Mouse (Mus musculus) midbrain, embryonic 16.5 days (tissue): ENCODE measurements around the gene Sf1. TPM values are rescaled to one million over a fixed set of nuclear protein-coding genes. Genes with fewer than 3 reads are reported as not detected.

Experiments
- ATAC-seq: fragments of 200-750 bp; cut with Nextera tagmentation; 2 replicates; pipeline ENCODE4 v1.8.0; 2017; ENCODE audit warnings: moderate TSS enrichment
- H3K27ac ChIP-seq: fragments of 300-500 bp; sonication (generic); 2 replicates; pipeline ENCODE4 v1.5.1; 2014; ENCODE audit warnings: mild to moderate bottlenecking, low read length, mixed read lengths
- H3K27me3 ChIP-seq: fragments of 300-500 bp; sonication (generic); 2 replicates; pipeline ENCODE4 v1.6.1; 2014; ENCODE audit warnings: low read depth, low read length, mixed read lengths; ENCODE audit not compliant: control insufficient read depth, insufficient read depth
- H3K36me3 ChIP-seq: fragments of 300-500 bp; sonication (generic); 2 replicates; pipeline ENCODE4 v1.6.1; 2014; ENCODE audit warnings: mild to moderate bottlenecking, low read length, moderate library complexity, mixed read lengths; ENCODE audit not compliant: control insufficient read depth, insufficient read depth
- H3K4me1 ChIP-seq: fragments of 300-500 bp; sonication (generic); 2 replicates; pipeline ENCODE4 v1.6.1; 2014; ENCODE audit warnings: mild to moderate bottlenecking, low read length, mixed read lengths; ENCODE audit not compliant: control insufficient read depth, insufficient read depth
- H3K4me2 ChIP-seq: fragments of 300-500 bp; sonication (generic); 2 replicates; pipeline ENCODE4 v1.6.1; 2014; ENCODE audit warnings: mild to moderate bottlenecking, low read length, mixed read lengths
- H3K4me3 ChIP-seq: fragments of 300-500 bp; sonication (generic); 2 replicates; pipeline ENCODE4 v1.5.1; 2014; ENCODE audit warnings: low read depth, mild to moderate bottlenecking, low read length, moderate library complexity, mixed read lengths
- H3K9ac ChIP-seq: fragments of 300-500 bp; sonication (generic); 2 replicates; pipeline ENCODE4 v1.6.1; 2014; ENCODE audit warnings: low read depth, low read length, mixed read lengths
- H3K9me3 ChIP-seq: fragments of 300-500 bp; sonication (generic); replicated peaks from 2 replicates; pipeline ENCODE4 v1.6.1; 2014; ENCODE audit warnings: mild to moderate bottlenecking, low read length, mixed read lengths; ENCODE audit not compliant: control insufficient read depth, poor library complexity, severe bottlenecking
- WGBS: fragments of 180-500 bp; shearing (Covaris S2); extraction: QIAGEN DNeasy Blood & Tissue Kit; methylation state at CpG from one replicate; pipeline ENCODE4 v1.1.7; 2014; 5-methylcytosine and 5-hydroxymethylcytosine counted together
- polyA plus RNA-seq: library from polyadenylated mRNA; unstranded; fragments of >200 nt; fragmentation: Nextera tagmentation; extraction: Ambion mirVana; gene quantifications from 2 replicates; pipeline ENCODE4 v1.2.1, GENCODE M21; 2015

Sf1 gene
- polyA plus RNA-seq, 1 experiment from 2014 or later, result 95.9 TPM

GRCm38 (mm10) chr19:6377327-6378040, 14.0 kb downstream of the Sf1 start:
- Histone ChIP-seq H3K36me3 (peaks cover 48% of the 10 kb centered on the region), H3K4me1 (no peaks in the 10 kb centered on the region), H3K9me3 (no peaks in the 10 kb centered on the region), H3K9ac (no peak overlapping the region), H3K4me3 (no peak overlapping the region), H3K4me2 (no peak overlapping the region), H3K27me3 (no peaks in the 10 kb centered on the region), H3K27ac (no peak overlapping the region)
- no peak for ATAC-seq
- WGBS, result 47% methylated on average over 11 of the region's 11 CpGs

DNA sequence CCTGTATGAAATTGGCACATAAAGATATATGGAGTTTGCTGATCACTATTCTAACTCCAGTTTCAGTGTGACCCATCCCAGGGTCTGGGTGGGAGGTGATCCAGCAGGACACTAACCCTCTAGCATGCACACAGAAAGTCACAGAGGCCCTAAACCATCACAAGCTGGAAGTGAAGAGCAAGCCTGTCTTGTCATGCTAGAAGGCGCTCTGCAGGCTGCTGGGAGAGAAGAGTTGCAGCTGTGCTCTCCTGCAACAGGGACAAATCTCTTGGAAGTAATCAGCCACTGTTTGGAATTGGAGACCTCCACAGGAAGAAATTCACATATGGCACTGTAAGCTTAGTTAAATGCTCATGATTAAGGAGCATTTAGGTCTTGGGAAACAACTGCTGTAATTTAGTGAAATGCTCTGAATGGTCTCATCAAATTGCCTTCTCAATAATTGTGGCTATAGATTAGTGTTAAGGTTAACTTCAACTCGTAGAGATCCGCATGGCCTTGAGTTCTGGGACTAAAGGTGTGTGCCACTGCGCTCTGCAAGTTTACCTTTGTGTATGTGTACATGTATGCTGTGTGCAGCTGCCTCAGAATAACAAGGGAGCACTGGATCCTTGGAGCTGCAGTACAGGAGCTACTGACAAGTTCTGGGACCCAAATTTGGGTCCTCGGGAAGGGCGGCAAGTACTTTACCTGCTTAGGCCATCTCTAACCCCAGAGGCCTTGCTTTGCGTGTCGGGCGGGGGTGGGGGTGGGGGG, 17.1 kb downstream of the Sf1 start:
- WGBS, result 96% methylated on average over 9 of the region's 9 CpGs
- Histone ChIP-seq H3K27me3 (no peaks in the 10 kb centered on the region), H3K27ac (no peak overlapping the region), H3K9ac (no peak overlapping the region), H3K9me3 (no peaks in the 10 kb centered on the region), H3K4me2 (no peak overlapping the region), H3K36me3 (peaks cover 23% of the 10 kb centered on the region), H3K4me3 (no peak overlapping the region), H3K4me1 (no peaks in the 10 kb centered on the region; the same call in 1 of the 2 replicates)
- no peak for ATAC-seq

DNA sequence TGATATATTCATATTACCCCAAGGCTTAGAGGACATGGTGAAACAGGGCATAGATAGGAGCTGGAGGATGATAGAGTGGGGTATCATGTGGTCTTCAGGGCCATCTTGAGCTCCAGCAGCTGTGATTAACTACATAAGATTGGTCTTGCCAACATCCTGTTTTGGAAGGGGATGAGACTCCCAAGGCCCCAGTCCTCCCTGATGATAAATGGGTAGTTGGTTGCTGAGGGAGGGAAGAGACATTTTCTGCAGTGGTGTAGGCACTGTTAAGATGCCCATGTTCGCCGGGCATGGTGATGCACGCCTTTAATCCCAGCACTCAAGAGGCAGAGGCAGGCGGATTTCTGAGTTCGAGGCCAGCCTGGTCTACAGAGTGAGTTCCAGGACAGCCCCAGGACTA, 17.7 kb downstream of the Sf1 start:
- Histone ChIP-seq H3K4me2 (no peak overlapping the region), H3K27me3 (no peaks in the 10 kb centered on the region), H3K4me3 (no peak overlapping the region), H3K9ac (no peak overlapping the region), H3K9me3 (no peaks in the 10 kb centered on the region), H3K36me3 (peaks cover 17% of the 10 kb centered on the region), H3K27ac (no peak overlapping the region), H3K4me1 (no peaks in the 10 kb centered on the region; the same call in 1 of the 2 replicates)
- ATAC-seq, result no peak
- 93% methylated on average over 5 of the region's 5 CpGs for WGBS

DNA sequence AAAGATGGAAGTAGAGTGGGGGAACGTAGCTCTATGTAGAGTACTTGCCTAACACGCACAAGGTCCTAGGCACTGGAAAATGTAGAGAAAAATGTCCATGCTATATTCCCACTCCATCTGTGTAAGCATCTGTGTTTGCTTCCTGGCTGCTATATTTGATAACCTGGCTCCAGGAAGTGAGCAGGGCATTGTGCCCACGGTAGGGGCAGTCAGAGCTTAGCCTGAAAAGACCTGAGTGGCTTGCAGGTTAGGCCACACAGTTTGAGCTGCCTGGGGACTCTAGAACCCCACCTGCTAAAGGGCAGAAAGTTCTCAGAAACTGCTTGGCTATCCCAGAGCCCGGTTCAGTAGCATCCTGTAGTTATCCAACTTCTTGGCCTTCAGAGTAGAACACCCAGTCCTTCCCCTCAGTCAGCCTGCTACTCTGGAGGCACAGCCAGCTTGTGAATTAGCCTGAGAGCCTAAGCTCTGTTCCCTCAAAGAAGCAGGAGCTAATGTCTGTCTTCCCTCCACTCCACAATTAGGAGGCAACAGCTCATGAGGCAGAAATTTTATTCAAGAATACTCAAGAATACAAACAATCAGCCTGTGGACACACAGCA, 18.9 kb downstream of the Sf1 start:
- no peak overlapping the region for H3K27ac ChIP-seq
- 0 out of 2 replicates have a peak, but pooled peaks cover 5% of the 10 kb centered on the region for H3K36me3 ChIP-seq
- ATAC-seq, result no peak
- H3K9me3 ChIP-seq, result no peaks in the 10 kb centered on the region
- WGBS, result 82% methylated on average over 4 of the region's 4 CpGs
- no peaks in the 10 kb centered on the region for H3K27me3 ChIP-seq
- no peak overlapping the region for H3K4me3 ChIP-seq
- no peak overlapping the region for H3K4me2 ChIP-seq
- H3K9ac ChIP-seq, result no peak overlapping the region
- H3K4me1 ChIP-seq, result no peaks in the 10 kb centered on the region; the same call in 1 of the 2 replicates

GRCm38 (mm10) chr19:6383470-6383869, 20.0 kb downstream of the Sf1 start:
- Histone ChIP-seq H3K36me3 (no peaks in the 10 kb centered on the region), H3K9me3 (no peaks in the 10 kb centered on the region), H3K27me3 (no peaks in the 10 kb centered on the region), H3K4me1 (no peaks in the 10 kb centered on the region; the same call in 1 of the 2 replicates), H3K9ac (no peak overlapping the region), H3K27ac (no peak overlapping the region), H3K4me2 (no peak overlapping the region), H3K4me3 (no peak overlapping the region)
- ATAC-seq, result no peak
- 42% methylated on average over 5 of the region's 5 CpGs for WGBS

DNA sequence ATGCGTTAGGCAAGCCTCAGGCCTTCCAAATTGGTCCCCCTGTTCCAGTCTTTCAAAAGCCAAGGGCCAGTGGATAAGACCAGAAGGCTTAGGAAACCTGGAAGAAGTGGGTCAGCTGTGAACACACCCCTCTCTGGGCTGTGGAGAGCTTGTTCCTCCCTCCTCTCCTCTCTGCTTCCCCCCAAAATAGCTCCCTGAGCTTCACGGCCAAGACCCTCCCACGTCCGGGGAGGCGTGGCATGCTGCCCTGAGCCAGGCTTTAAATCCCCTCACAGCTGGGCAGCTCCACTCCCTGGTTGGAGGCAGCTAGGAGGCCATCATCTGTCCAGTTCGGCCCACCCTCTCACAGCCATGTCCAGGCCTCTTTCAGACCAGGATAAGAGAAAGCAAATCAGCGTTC, 20.6 kb downstream of the Sf1 start, which contains the start of gene Pygm:
Pygm (plus strand) TSS at position 272 of the 400 bp plus-strand sequence.
- Histone ChIP-seq H3K27me3 (no peaks in the 10 kb centered on the region), H3K4me3 (no peak within 1 kb of the TSS), H3K9ac (no peak within 1 kb of the TSS; the same call in 1 of the 2 replicates), H3K4me2 (no peak within 1 kb of the TSS), H3K27ac (no peak within 1 kb of the TSS), H3K36me3 (no peaks in the 10 kb centered on the region), H3K4me1 (no peaks in the 10 kb centered on the region; the same call in 1 of the 2 replicates), H3K9me3 (no peaks in the 10 kb centered on the region)
- 10% methylated on average over 7 of the region's 7 CpGs for WGBS
- ATAC-seq, result no peak

- Histone ChIP-seq H3K27me3 (no peaks in the 10 kb centered on the region), H3K27ac (no peak overlapping the region), H3K4me1 (peaks cover 7% of the 10 kb centered on the region), H3K4me3 (no peak overlapping the region), H3K9ac (no peak overlapping the region), H3K4me2 (no peak overlapping the region), H3K36me3 (no peaks in the 10 kb centered on the region), H3K9me3 (no peaks in the 10 kb centered on the region)
- WGBS, result 87% methylated on average over 11 of the region's 11 CpGs
- ATAC-seq, result no peak
Observed at GRCm38 (mm10) chr19:6384954-6385353, 21.5 kb downstream of the Sf1 start.

DNA sequence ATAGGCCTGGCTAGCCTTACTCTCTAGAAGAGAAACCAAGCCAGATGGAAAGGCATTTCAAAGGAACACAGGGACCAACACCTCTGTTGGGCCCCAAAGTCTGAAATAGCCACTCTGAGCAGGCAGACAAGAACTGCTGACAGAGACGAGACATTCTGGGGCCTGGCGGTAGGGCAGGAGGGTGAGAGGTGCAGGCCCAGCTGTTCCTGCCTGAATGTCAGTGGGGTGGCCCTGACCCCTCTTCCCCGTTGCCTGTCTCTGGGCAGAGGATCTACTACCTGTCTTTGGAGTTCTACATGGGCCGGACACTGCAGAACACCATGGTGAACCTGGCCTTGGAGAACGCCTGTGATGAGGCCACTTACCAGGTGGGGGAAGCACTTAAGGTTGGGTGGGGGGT, 21.9 kb downstream of the Sf1 start:
- Histone ChIP-seq H3K4me2 (no peak overlapping the region), H3K27me3 (no peaks in the 10 kb centered on the region), H3K9ac (no peak overlapping the region), H3K4me3 (no peak overlapping the region), H3K4me1 (peaks cover 8% of the 10 kb centered on the region), H3K9me3 (no peaks in the 10 kb centered on the region), H3K36me3 (no peaks in the 10 kb centered on the region), H3K27ac (no peak overlapping the region)
- ATAC-seq, result no peak
- WGBS, result 83% methylated on average over 5 of the region's 5 CpGs

GRCm38 (mm10) chr19:6385821-6386220, 22.3 kb downstream of the Sf1 start:
- H3K9ac ChIP-seq, result no peak overlapping the region

More at GRCm38 (mm10) chr19:6385821-6386220, 22.3 kb downstream of the Sf1 start:
- Histone ChIP-seq H3K4me2 (no peak overlapping the region), H3K4me1 (peaks cover 8% of the 10 kb centered on the region), H3K4me3 (no peak overlapping the region), H3K36me3 (no peaks in the 10 kb centered on the region), H3K27me3 (no peaks in the 10 kb centered on the region), H3K9me3 (no peaks in the 10 kb centered on the region), H3K27ac (no peak overlapping the region)
- ATAC-seq, result no peak
- WGBS, result 89% methylated on average over 7 of the region's 7 CpGs
